Mouse (Mus musculus): ENCODE measurements around the gene Stx3. TPM values are rescaled to one million over a fixed set of nuclear protein-coding genes. Genes with fewer than 3 reads are reported as not detected.

Gene Stx3
- polyA plus RNA-seq, 1 experiment from 2014 or later = 31.6 TPM

DNA sequence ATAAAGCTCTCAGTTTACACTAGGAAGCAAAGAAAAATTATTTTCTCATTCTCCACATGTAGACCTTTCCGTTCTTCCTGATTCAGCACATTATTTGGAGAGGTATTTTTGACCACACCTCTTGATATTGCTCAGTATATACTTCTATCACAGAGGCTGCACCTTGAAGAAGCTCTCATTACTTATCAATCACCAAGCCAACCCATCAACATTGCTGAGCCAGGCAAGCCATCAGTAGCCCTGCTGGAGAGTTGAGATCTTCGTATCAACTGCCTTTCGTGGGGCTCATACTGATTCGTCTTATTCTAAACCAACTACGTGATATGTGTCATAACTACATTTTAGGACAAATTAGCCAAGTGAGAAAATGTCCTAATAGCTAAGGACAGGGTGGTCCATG is 91.9 kb downstream of the Stx3 start:
- 91% methylated on average over 5 of the region's 5 CpGs for WGBS
- no peak overlapping the region for H3K27ac ChIP-seq (replicated peaks; ENCODE audit: low read depth, low read length)
- no peaks in the 10 kb centered on the region for H3K36me3 ChIP-seq (ENCODE audit: control insufficient read depth, insufficient read depth, low read length)
- no peak overlapping the region for H3K4me2 ChIP-seq (ENCODE audit: low read length)
- H3K9ac ChIP-seq (replicated peaks; ENCODE audit: low read length) = no peak overlapping the region
- no peaks in the 10 kb centered on the region for H3K4me1 ChIP-seq (ENCODE audit: control insufficient read depth, insufficient read depth, low read length)
- H3K9me3 ChIP-seq (ENCODE audit: control insufficient read depth, low read length) = no peaks in the 10 kb centered on the region
- no peaks in the 10 kb centered on the region for H3K27me3 ChIP-seq (ENCODE audit: control insufficient read depth, insufficient read depth, low read length)
- no peak for DNase-seq
- no peak overlapping the region for H3K4me3 ChIP-seq (replicated peaks; ENCODE audit: low read depth, low read length)
- ATAC-seq (ENCODE audit: low FRiP score, low TSS enrichment) = no peak

GRCm38 (mm10) chr19:11725915-11726314 is 93.3 kb downstream of the Stx3 start:
- WGBS = 89% methylated on average over 2 of the region's 2 CpGs
- H3K27me3 ChIP-seq (ENCODE audit: control insufficient read depth, insufficient read depth, low read length) = no peaks in the 10 kb centered on the region
- H3K9ac ChIP-seq (replicated peaks; ENCODE audit: low read length) = no peak overlapping the region
- H3K4me3 ChIP-seq (replicated peaks; ENCODE audit: low read depth, low read length) = no peak overlapping the region
- no peak for DNase-seq
- no peak overlapping the region for H3K4me2 ChIP-seq (ENCODE audit: low read length)
- H3K4me1 ChIP-seq (ENCODE audit: control insufficient read depth, insufficient read depth, low read length) = no peaks in the 10 kb centered on the region
- no peak overlapping the region for H3K27ac ChIP-seq (replicated peaks; ENCODE audit: low read depth, low read length)
- H3K36me3 ChIP-seq (ENCODE audit: control insufficient read depth, insufficient read depth, low read length) = no peaks in the 10 kb centered on the region
- no peak for ATAC-seq (ENCODE audit: low FRiP score, low TSS enrichment)
- no peaks in the 10 kb centered on the region for H3K9me3 ChIP-seq (ENCODE audit: control insufficient read depth, low read length)

Other genes starting within 250 kb of the Stx3 start
- gene Ms4a6d, start 214.6 kb downstream of the Stx3 start, polyA plus RNA-seq (2014; fragmentation: Nextera tagmentation; extraction: Ambion mirVana) = 0.66 and 4.0 TPM in 2 replicates
- 0.32 TPM in 1 of 2 replicates, not detected in the other for gene Ms4a2, start 195.7 kb downstream of the Stx3 start, polyA plus RNA-seq (2014; fragmentation: Nextera tagmentation; extraction: Ambion mirVana)
- not detected in 2 replicates for gene Ms4a3, start 178.6 kb downstream of the Stx3 start, polyA plus RNA-seq (2014; fragmentation: Nextera tagmentation; extraction: Ambion mirVana)
- not detected in 2 replicates for gene Oosp2, start 158.8 kb downstream of the Stx3 start, polyA plus RNA-seq (2014; fragmentation: Nextera tagmentation; extraction: Ambion mirVana)
- gene Oosp1, start 128.3 kb downstream of the Stx3 start, polyA plus RNA-seq (2014; fragmentation: Nextera tagmentation; extraction: Ambion mirVana) = not detected in 2 replicates
- not detected in 2 replicates for gene Oosp3, start 122.3 kb downstream of the Stx3 start, polyA plus RNA-seq (2014; fragmentation: Nextera tagmentation; extraction: Ambion mirVana)
- not detected in 2 replicates for gene Gif, start 71.8 kb downstream of the Stx3 start, polyA plus RNA-seq (2014; fragmentation: Nextera tagmentation; extraction: Ambion mirVana)
- 48.7 and 56.0 TPM in 2 replicates for gene Mrpl16, start 49.0 kb downstream of the Stx3 start, polyA plus RNA-seq (2014; fragmentation: Nextera tagmentation; extraction: Ambion mirVana)
- gene Olfr1417, start 19.8 kb upstream of the Stx3 start, polyA plus RNA-seq (2014; fragmentation: Nextera tagmentation; extraction: Ambion mirVana) = 0.45 TPM in 1 of 2 replicates, not detected in the other
- not detected in 2 replicates for gene Olfr1418, start 41.7 kb upstream of the Stx3 start, polyA plus RNA-seq (2014; fragmentation: Nextera tagmentation; extraction: Ambion mirVana)
- not detected in 2 replicates for gene Olfr1419, start 55.7 kb upstream of the Stx3 start, polyA plus RNA-seq (2014; fragmentation: Nextera tagmentation; extraction: Ambion mirVana)
- gene Olfr1420, start 67.2 kb upstream of the Stx3 start, polyA plus RNA-seq (2014; fragmentation: Nextera tagmentation; extraction: Ambion mirVana) = 0.15 TPM in 1 of 2 replicates, not detected in the other
- 19.1 and 23.1 TPM in 2 replicates for gene Patl1, start 93.0 kb upstream of the Stx3 start, polyA plus RNA-seq (2014; fragmentation: Nextera tagmentation; extraction: Ambion mirVana)
- gene Osbp, start 146.5 kb upstream of the Stx3 start, polyA plus RNA-seq (2014; fragmentation: Nextera tagmentation; extraction: Ambion mirVana) = 6.7 and 8.0 TPM in 2 replicates
- not detected in 2 replicates for gene Olfr1423, start 221.9 kb upstream of the Stx3 start, polyA plus RNA-seq (2014; fragmentation: Nextera tagmentation; extraction: Ambion mirVana)
- not detected in 2 replicates for gene Olfr1424, start 243.3 kb upstream of the Stx3 start, polyA plus RNA-seq (2014; fragmentation: Nextera tagmentation; extraction: Ambion mirVana)